Mouse (Mus musculus) gastrocnemius, postnatal 10 days (tissue): ENCODE measurements around the gene Jazf1. TPM values are rescaled to one million over a fixed set of nuclear protein-coding genes. Genes with fewer than 3 reads are reported as not detected.
A peak's percentile ranks its signal among the peaks of the same experiment; 100 is the strongest.

Source experiments
- DNase-seq: peaks from one replicate; pipeline ENCODE4 v3.0.0; 2021; ENCODE audit warnings: mixed read lengths
- total RNA-seq, 2 experiments: library from RNA; stranded (reverse); gene quantifications; 2 replicates each; pipeline ENCODE4 v1.2.3; 2021

Gene Jazf1
- total RNA-seq, 2 experiments from 2014 or later: 3.8 to 4.0 TPM

GRCm38 (mm10) chr6:52851019-52851418, 217.4 kb downstream of the Jazf1 start:
- peak; percentile 70 for DNase-seq

GRCm38 (mm10) chr6:52848199-52848598, 220.2 kb downstream of the Jazf1 start:
- no peak for DNase-seq

GRCm38 (mm10) chr6:52846314-52846713, 222.1 kb downstream of the Jazf1 start:
- DNase-seq: no peak

GRCm38 (mm10) chr6:52844741-52845140, 223.7 kb downstream of the Jazf1 start:
- DNase-seq: no peak

GRCm38 (mm10) chr6:52843027-52843426, 225.4 kb downstream of the Jazf1 start:
- no peak for DNase-seq

GRCm38 (mm10) chr6:52842598-52842997, 225.8 kb downstream of the Jazf1 start:
- no peak for DNase-seq

GRCm38 (mm10) chr6:52841611-52842010, 226.8 kb downstream of the Jazf1 start:
- DNase-seq: no peak

GRCm38 (mm10) chr6:52840589-52841044, 227.8 kb downstream of the Jazf1 start:
- DNase-seq: peak; percentile 27

- DNase-seq: peak; percentile 88
These were observed 229.7 kb downstream of the Jazf1 start for GRCm38 (mm10) chr6:52838691-52839090.

GRCm38 (mm10) chr6:52837792-52838191, 230.6 kb downstream of the Jazf1 start:
- no peak for DNase-seq

- DNase-seq: no peak
These were observed 232.1 kb downstream of the Jazf1 start for GRCm38 (mm10) chr6:52836201-52836950.

GRCm38 (mm10) chr6:52827752-52828277, 240.6 kb downstream of the Jazf1 start:
- DNase-seq: no peak

- DNase-seq: no peak
These were observed 242.9 kb downstream of the Jazf1 start for GRCm38 (mm10) chr6:52825535-52825934.

- DNase-seq: no peak
These were observed 243.4 kb downstream of the Jazf1 start for GRCm38 (mm10) chr6:52824977-52825482.

- no peak for DNase-seq
These were observed 245.4 kb downstream of the Jazf1 start for GRCm38 (mm10) chr6:52823064-52823463.

GRCm38 (mm10) chr6:52822625-52823024, 245.8 kb downstream of the Jazf1 start:
- no peak for DNase-seq

- DNase-seq: no peak
These were observed 249.1 kb downstream of the Jazf1 start for GRCm38 (mm10) chr6:52819353-52819752.

- DNase-seq: no peak
These were observed 250.4 kb downstream of the Jazf1 start for GRCm38 (mm10) chr6:52818041-52818440.

- no peak for DNase-seq
These were observed 251.1 kb downstream of the Jazf1 start for GRCm38 (mm10) chr6:52817203-52817874.

GRCm38 (mm10) chr6:52805237-52805856, 263.1 kb downstream of the Jazf1 start:
- DNase-seq: no peak

- peak; percentile 19 for DNase-seq
These were observed 266.2 kb downstream of the Jazf1 start for GRCm38 (mm10) chr6:52802181-52802580.

- no peak for DNase-seq
These were observed 271.1 kb downstream of the Jazf1 start for GRCm38 (mm10) chr6:52797252-52797800.
